Mouse (Mus musculus) forebrain, embryonic 10.5 days (tissue): ENCODE results near the gene Pld4. TPM values are rescaled to one million over a fixed set of nuclear protein-coding genes. Genes with fewer than 3 reads are reported as not detected.
A peak's percentile ranks its signal among the peaks of the same experiment; 100 is the strongest.

Source experiments
- DNase-seq: peaks from one replicate; pipeline ENCODE4 v3.0.0-alpha.2; 2017; ENCODE audit warnings: low spot score; ENCODE audit errors: extremely low spot score
- H3K27ac ChIP-seq: fragments of 300-500 bp; sonication (generic); 2 replicates; pipeline ENCODE4 v1.5.1; 2016; ENCODE audit warnings: mild to moderate bottlenecking
- H3K27me3 ChIP-seq: fragments of 300-500 bp; sonication (generic); 2 replicates; pipeline ENCODE4 v1.6.1; 2016; ENCODE audit warnings: mild to moderate bottlenecking; ENCODE audit not compliant: poor library complexity, severe bottlenecking
- H3K36me3 ChIP-seq: fragments of 300-500 bp; sonication (generic); replicated peaks from 2 replicates; pipeline ENCODE4 v1.6.1; 2016; ENCODE audit warnings: mild to moderate bottlenecking, moderate library complexity
- H3K4me1 ChIP-seq: fragments of 300-500 bp; sonication (generic); 2 replicates; pipeline ENCODE4 v1.6.1; 2016
- H3K4me3 ChIP-seq: fragments of 300-500 bp; sonication (generic); 2 replicates; pipeline ENCODE4 v1.5.1; 2016; ENCODE audit warnings: mild to moderate bottlenecking, moderate library complexity
- H3K9me3 ChIP-seq: fragments of 300-500 bp; sonication (generic); 2 replicates; pipeline ENCODE4 v1.6.1; 2016; ENCODE audit warnings: mild to moderate bottlenecking, moderate library complexity
- WGBS: fragments of 180-500 bp; shearing (Covaris S2); methylation state at CpG from one replicate; pipeline ENCODE4 v1.1.7; 2016; 5-methylcytosine and 5-hydroxymethylcytosine counted together
- polyA plus RNA-seq: library from polyadenylated mRNA; unstranded; fragments of >200 nt; fragmentation: Nextera tagmentation; extraction: Ambion mirVana; gene quantifications from 2 replicates; pipeline ENCODE4 v1.2.1, GENCODE M21; 2016

The Pld4 gene
- polyA plus RNA-seq = 3.8 and 3.9 TPM in 2 replicates

DNA sequence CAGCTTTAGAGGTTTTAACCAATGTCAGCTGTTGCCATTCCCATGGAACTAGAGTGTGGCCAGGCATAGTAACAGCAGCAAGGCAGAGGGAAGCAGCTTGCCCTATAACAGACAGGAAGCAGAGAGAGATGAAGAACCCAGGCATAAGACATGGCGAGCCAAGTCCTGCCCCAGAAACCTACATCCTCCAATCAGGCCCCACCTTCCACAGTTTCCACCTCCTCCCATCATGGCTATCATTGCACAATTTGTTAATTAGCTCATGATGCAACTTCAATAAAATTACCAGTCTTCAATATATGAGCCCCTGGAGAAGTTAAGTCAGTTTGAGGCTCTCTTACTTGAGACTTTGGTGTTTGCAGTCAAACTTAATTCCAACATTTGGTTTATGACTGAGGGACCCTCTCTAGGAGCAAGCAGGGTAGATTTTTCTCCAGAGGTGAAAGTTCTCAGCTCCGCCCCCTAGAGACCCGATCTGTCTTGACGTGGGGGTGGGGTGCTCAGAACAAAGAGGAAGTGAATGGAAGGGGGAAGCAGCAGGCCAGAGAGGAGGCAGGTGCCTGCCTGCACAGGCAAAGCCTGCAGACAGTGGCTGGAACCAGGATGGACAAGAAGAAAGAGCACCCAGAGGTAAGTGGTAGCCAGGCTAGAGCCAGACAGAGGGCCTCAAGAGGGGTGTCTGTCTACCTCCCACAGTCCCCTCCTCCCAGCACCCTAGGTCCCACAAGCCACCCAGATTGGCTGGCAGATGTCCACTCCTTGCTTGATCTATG is at the start of gene Pld4:
TSS of gene Pld4 (plus strand) at position 502 of the 773 bp plus-strand sequence.
- Histone ChIP-seq H3K36me3 (no peaks in the 10 kb centered on the region), H3K9me3 (0 out of 2 replicates have a peak, but pooled peaks cover 4% of the 10 kb centered on the region), H3K27me3 (no peaks in the 10 kb centered on the region), H3K4me3 (no peak within 1 kb of the TSS), H3K4me1 (peaks cover 5% of the 10 kb centered on the region), H3K27ac (no peak within 1 kb of the TSS)
- DNase-seq = no peak
- 48% methylated on average over 4 of the region's 4 CpGs for WGBS

DNA sequence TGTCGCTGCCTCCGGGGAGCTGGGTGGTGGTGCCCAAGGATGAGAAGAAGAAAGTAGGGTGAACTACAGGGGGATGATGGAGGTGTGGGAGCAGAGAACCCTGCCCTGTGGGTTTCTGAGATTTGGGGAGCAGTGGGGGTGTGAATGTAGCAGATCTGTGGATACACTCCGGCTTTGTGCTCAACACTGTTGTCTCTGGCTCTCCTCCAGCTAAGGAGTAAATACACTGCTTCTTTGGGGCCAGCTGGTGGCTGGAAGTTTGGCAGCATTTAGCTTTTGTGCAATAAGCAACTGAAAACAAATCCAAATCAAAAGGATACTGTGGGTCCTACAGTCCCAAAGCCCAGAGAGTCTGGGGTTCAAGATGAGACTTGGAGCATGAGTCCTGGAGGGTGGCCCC is 46.5 kb upstream of the Pld4 start:
- peaks cover 7% of the 10 kb centered on the region for H3K27me3 ChIP-seq
- no peak overlapping the region for H3K27ac ChIP-seq

DNA sequence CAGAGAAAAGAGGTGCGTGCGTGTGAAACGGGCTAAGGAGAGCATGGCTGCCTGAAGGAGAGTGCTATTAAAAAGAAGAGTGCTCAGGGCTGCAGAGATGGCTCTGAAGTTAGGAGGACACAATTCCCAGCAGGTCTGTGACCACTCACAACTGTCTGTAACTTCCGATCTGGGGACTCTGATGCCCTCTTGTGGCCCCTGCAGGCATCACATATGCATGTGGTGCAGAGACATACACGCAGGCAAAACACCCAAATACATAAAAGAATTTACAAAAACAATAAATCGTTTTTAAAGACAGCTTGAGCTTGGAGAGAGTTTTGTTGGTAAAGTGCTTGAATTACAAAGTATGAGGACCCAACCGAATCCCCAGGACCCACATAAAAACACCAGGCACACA is 43.3 kb upstream of the Pld4 start:
- Histone ChIP-seq H3K4me3 (no peak overlapping the region), H3K4me1 (peaks cover 16% of the 10 kb centered on the region), H3K9me3 (no peaks in the 10 kb centered on the region), H3K36me3 (no peaks in the 10 kb centered on the region), H3K27me3 (peaks cover 32% of the 10 kb centered on the region), H3K27ac (no peak overlapping the region)
- DNase-seq = peak; percentile 43
- WGBS = 31% methylated on average over 7 of the region's 7 CpGs

More for the DNA sequence above, 46.5 kb upstream of the Pld4 start:
- DNase-seq = no peak
- WGBS = 84% methylated on average over 3 of the region's 3 CpGs
- Histone ChIP-seq H3K4me3 (no peak overlapping the region), H3K4me1 (no peaks in the 10 kb centered on the region), H3K9me3 (no peaks in the 10 kb centered on the region), H3K36me3 (no peaks in the 10 kb centered on the region)

DNA sequence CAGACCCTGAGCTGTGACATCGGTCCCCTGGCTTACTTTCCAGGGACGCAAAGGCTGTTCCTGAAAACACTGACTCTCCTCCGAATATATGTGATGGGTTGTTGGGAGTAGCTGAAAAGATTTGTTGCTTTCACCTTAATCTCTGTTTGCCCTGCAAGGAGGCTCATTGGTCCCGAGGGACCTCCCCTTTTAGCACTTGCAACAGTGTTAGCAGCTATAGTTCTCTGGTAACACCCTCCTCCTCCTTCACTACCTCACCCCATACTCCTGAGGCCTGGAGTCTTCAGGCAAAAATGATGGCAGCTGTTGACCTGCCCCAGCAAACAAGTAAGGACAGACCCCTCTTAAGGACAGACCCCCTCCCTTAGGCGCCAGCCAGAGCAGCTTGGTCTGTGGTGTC is 41.5 kb upstream of the Pld4 start:
- no peak for DNase-seq
- WGBS = 74% methylated on average over 5 of the region's 5 CpGs
- H3K27me3 ChIP-seq = peaks cover 50% of the 10 kb centered on the region
- H3K4me3 ChIP-seq = no peak overlapping the region
- H3K9me3 ChIP-seq = no peaks in the 10 kb centered on the region
- H3K36me3 ChIP-seq = no peaks in the 10 kb centered on the region
- H3K27ac ChIP-seq = no peak overlapping the region
- H3K4me1 ChIP-seq = peaks cover 31% of the 10 kb centered on the region

DNA sequence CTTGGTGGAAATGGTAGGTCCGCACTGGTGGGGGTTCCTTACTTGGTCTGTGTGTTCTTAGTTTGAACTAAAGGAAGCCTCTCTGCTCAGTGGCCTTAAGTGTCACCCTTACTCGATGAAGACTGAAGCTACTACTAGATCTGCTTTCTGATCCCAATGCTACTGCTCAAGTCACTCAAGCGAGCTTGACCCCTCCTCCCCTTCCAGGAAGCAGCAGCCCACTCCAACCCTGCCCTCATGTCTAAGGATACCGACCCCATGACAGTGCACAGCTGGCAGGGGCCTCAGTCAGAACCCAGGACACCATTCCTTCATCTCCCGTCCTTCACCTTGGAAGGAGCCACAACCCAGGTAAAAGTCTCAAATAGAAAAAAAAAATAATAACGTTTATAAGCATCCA is 40.2 kb upstream of the Pld4 start, which contains the start of gene Cep170b:
TSS of gene Cep170b (plus strand) at position 240 of the 400 bp plus-strand sequence.
- WGBS = 76% methylated on average over 6 of the region's 6 CpGs
- no peaks in the 10 kb centered on the region for H3K9me3 ChIP-seq
- H3K4me1 ChIP-seq = peaks cover 31% of the 10 kb centered on the region
- DNase-seq = no peak
- peaks cover 50% of the 10 kb centered on the region for H3K27me3 ChIP-seq
- H3K4me3 ChIP-seq = peak within 1 kb of the TSS; percentile 62
- no peaks in the 10 kb centered on the region for H3K36me3 ChIP-seq
- peak within 1 kb of the TSS; percentile 80 for H3K27ac ChIP-seq

DNA sequence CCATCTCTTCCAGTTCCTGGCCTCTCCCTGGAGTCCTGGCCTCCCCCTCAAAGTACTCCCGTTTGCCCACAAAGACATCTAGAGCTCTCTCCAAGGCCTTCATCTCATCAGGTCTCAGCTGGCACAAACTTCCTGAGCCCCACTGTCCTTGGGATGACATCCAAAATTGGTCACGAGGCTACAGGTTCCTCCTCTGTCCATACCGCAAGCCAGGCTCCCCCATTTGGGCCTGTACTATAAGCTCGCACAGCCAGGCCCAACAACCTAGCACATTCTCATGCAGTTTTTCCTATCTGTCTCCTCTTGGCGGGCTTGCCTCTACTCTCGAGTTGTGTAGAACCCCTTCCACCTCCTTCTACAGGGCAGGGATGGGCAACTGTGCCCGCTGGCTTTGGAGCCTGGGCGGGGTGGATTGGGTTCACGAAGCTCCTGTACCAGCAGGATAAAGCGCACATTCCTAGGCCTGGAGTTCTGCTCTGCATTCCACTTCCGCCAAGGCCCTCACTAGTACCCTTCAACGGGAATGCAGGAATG is 39.5 kb upstream of the Pld4 start:
- H3K4me1 ChIP-seq = peaks cover 38% of the 10 kb centered on the region
- H3K4me3 ChIP-seq = peak overlapping the region; percentile 62
- H3K9me3 ChIP-seq = no peaks in the 10 kb centered on the region
- H3K27me3 ChIP-seq = peaks cover 50% of the 10 kb centered on the region
- H3K36me3 ChIP-seq = no peaks in the 10 kb centered on the region; the same call in 1 of the 2 replicates
- no peak for DNase-seq
- H3K27ac ChIP-seq = peak overlapping the region; percentile 80
- WGBS = 28% methylated on average over 12 of the region's 12 CpGs

DNA sequence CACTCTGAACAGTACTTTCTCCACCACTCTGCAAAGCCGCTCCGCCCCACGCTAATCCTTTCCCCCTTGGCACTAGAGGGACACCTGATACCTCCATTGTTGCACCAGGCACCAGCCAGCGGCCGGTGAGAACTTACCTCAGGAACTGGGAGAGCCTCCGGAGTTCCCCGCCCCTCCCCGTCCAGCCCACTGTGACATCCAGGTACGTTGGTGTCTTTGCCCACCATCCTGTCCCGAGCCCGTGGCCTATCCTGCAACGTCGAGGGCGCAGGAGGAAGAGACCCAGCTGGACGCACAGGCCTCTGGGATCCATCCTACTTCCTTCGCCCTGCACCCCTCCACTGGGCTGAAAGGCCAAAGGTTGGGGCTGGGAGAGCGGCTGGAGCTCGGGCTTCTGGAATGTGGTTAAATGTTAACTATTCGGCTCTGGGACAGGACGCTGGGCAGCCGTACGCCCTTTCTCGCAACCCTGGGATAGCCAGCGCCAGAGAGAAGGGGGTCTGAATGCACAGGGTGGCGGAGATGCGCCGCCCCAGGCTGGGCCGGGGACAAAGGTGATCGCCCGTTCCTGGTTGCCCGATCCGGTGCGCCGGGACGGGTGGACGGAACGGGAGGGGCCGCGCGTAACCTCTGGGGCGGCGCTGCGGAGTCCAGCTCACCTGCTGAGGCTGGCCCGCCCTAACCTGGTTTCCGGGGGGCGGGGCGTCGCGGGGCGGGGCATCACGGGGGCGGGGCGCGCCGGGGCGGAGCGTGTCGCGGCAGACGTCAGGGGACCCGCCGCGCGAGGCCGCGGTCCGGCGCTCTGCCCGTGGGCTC is 38.8 kb upstream of the Pld4 start:
- peak overlapping the region; percentile 80 for H3K27ac ChIP-seq

DNA sequence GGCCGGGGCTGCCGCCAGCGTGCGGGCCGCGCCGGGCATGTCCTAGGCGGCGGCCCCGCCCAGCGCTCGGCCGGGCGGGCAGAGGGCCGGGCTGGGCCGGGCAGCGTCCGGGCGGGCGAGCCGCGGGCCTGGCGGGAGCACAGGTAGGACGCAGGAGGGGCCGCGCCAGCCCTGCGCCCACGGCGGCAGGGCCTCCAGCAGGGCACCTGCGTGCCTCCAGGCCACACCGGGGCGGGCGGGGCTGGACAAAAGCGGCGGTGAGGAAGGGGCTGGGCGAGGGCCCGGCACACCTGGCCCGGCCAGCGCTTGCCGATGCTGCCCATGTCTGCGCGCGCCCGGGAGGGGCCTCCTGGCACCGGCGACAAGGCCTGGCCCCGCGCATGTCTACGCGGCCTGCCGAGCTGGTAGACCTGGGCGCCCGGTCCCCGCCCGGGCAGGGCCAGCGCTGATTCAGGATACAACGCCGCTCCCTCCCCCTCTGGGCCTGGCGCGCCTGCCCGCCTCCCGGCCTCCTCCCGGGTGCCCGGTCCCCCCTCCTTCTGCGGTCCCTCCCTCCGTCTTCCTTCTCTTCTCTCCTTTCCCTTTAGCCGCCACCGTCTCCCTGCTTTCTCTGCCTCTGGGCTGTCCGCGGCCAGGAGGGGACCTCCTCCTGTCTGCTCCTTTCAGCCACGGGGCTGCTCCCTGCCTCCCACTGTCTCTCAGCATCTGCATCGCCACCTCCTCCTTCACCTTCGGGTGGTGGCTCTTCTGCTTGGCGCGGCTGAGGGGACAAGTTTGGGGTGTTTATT is 38.0 kb upstream of the Pld4 start:
- peak; percentile 35 for DNase-seq
- under 1% methylated on average over 72 of the region's 75 CpGs for WGBS

More for the DNA sequence above, 38.8 kb upstream of the Pld4 start:
- Histone ChIP-seq H3K27me3 (peaks cover 50% of the 10 kb centered on the region), H3K9me3 (no peaks in the 10 kb centered on the region), H3K4me1 (peaks cover 38% of the 10 kb centered on the region), H3K4me3 (peak overlapping the region; percentile 62), H3K36me3 (no peaks in the 10 kb centered on the region; the same call in 1 of the 2 replicates)
- 1% methylated on average over 69 of the region's 69 CpGs for WGBS
- peak; percentile 67 for DNase-seq

DNA sequence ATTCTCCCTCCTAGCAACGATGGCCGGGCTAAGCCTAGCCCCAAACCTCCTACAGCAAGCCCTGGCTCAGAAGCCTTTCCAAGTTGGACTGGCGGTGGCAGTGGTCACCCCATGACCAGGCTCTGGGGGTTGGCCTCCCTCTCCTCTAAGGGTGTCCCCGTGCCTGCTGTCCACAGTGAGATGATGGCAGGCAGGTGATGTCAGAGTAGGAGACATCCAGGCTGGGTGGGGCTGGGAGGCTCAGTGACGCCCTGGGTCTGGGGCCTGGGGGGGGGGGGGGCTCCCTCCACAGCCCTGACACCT is 37.5 kb upstream of the Pld4 start:
- H3K27me3 ChIP-seq = peaks cover 50% of the 10 kb centered on the region
- 12% methylated on average over 5 of the region's 5 CpGs for WGBS
- peaks cover 38% of the 10 kb centered on the region for H3K4me1 ChIP-seq
- H3K4me3 ChIP-seq = peak overlapping the region; percentile 62
- H3K36me3 ChIP-seq = no peaks in the 10 kb centered on the region; the same call in 1 of the 2 replicates
- peak overlapping the region; percentile 79 for H3K27ac ChIP-seq
- H3K9me3 ChIP-seq = no peaks in the 10 kb centered on the region
- no peak for DNase-seq

More for the DNA sequence above, 38.0 kb upstream of the Pld4 start:
- Histone ChIP-seq H3K27ac (peak overlapping the region; percentile 79), H3K27me3 (peaks cover 50% of the 10 kb centered on the region), H3K9me3 (no peaks in the 10 kb centered on the region), H3K4me1 (peaks cover 38% of the 10 kb centered on the region), H3K4me3 (peak overlapping the region; percentile 62), H3K36me3 (no peaks in the 10 kb centered on the region; the same call in 1 of the 2 replicates)

DNA sequence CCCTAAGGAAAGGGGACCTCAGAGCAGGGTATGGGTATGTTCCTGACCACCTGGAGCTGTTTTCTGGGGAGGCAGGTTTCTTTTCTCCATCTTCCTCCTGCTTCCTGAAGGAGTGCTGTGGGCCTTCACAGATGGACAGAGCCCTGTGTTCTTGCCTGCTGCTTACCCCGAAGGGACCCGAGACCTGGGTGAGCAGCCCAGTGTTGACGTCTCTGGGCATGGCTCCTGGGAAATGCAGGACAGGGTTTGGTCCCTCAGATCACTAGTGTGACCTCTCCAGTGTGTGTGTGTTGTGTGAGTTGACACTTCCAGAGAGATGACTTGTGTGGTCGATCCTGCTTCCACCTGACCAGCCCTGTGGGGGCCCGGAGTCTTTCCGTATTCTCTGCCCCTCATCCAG is 37.0 kb upstream of the Pld4 start:
- H3K36me3 ChIP-seq = no peaks in the 10 kb centered on the region; the same call in 1 of the 2 replicates
- 84% methylated on average over 6 of the region's 6 CpGs for WGBS
- H3K4me3 ChIP-seq = peak overlapping the region; percentile 62; the same call in 1 of the 2 replicates
- H3K4me1 ChIP-seq = peaks cover 38% of the 10 kb centered on the region
- H3K27ac ChIP-seq = no peak overlapping the region
- H3K27me3 ChIP-seq = peaks cover 50% of the 10 kb centered on the region
- no peak for DNase-seq
- no peaks in the 10 kb centered on the region for H3K9me3 ChIP-seq

DNA sequence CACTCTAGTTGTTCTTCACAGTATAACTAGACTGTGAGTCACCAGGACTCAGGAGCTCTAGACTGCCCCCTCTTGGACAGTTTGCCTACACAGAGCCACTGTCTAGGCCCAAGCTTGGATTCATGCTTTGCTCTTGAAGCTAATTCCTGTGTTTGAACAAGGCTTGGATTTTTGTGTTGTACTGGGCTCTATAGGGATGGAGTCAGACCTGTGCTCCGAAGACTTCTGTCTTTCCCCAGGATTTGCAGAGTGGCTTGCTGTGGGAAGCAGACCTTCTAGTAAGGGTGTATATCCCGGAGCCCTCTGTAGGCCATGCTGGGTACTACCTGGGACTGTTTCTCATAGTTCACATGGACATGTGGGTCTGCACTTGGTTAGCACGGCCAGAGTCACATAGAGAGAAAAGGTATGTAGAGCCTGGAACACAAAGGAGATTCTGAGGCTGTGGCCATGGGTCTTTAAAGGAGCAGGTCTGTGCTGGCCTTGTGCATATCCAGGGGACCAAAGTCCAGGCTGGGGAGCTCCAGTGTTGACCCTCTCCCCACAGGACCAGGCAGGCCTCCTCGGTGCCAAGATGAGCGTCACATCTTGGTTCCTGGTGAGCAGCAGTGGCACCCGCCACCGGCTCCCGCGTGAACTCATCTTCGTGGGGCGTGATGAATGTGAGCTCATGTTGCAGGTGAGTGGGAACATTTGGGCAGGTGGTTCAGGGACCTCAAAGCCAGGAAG is 36.2 kb upstream of the Pld4 start:
- 81% methylated on average over 11 of the region's 11 CpGs for WGBS

More for the DNA sequence above, 36.2 kb upstream of the Pld4 start:
- Histone ChIP-seq H3K27me3 (peaks cover 47% of the 10 kb centered on the region), H3K27ac (no peak overlapping the region), H3K4me1 (peaks cover 38% of the 10 kb centered on the region), H3K9me3 (no peaks in the 10 kb centered on the region), H3K4me3 (no peak overlapping the region), H3K36me3 (no peaks in the 10 kb centered on the region; the same call in 1 of the 2 replicates)
- peak; percentile 71 for DNase-seq
